Mouse (Mus musculus) lung, adult 2 months (tissue): ENCODE measurements around the gene C1rl. TPM values are rescaled to one million over a fixed set of nuclear protein-coding genes. Genes with fewer than 3 reads are reported as not detected.
"Not testable (repeated sequence)": the region's sequence is repeated elsewhere in the genome, so short reads cannot be mapped to it uniquely, and the experiment has no call there.

Experiments
- DNase-seq: peaks from one replicate; pipeline ENCODE4 v3.0.0; 2022
- H3K4me1 ChIP-seq: fragments of 200-500 bp; 2 replicates; pipeline ENCODE4 v1.6.1; 2011; ENCODE audit warnings: low read length; ENCODE audit not compliant: control insufficient read depth, insufficient read depth
- H3K4me3 ChIP-seq: fragments of 200-500 bp; replicated peaks from 2 replicates; pipeline ENCODE3; 2011; ENCODE audit warnings: low read depth, mild to moderate bottlenecking, control low read depth, low read length; ENCODE audit errors: extremely low read depth
- CTCF ChIP-seq: fragments of 200-500 bp; IDR thresholded peaks from 2 replicates; pipeline ENCODE4 v1.5.1; 2011; ENCODE audit warnings: mild to moderate bottlenecking, low read length, control low read depth; ENCODE audit not compliant: insufficient read depth
- POLR2A ChIP-seq: fragments of 200-500 bp; IDR thresholded peaks from 2 replicates; pipeline ENCODE4 v1.6.1; 2011; ENCODE audit warnings: low read depth, mild to moderate bottlenecking, control low read depth, low read length, borderline replicate concordance; ENCODE audit errors: extremely low read depth
- WGBS: fragments of 180-500 bp; shearing (Covaris S2); methylation state at CpG from one replicate; pipeline ENCODE4 v1.1.7; 2018; 5-methylcytosine and 5-hydroxymethylcytosine counted together
- polyA plus RNA-seq: library from polyadenylated mRNA; depleted of rRNA; stranded (reverse); fragments of >200 nt; gene quantifications from 2 replicates; pipeline ENCODE4 v1.2.3, GENCODE M21; 2012

C1rl gene
- polyA plus RNA-seq, 1 experiment: 5.9 TPM

GRCm38 (mm10) chr6:124472801-124473200 lies 20.1 kb upstream of the C1rl start:
- TF ChIP-seq POLR2A: no peak
- peak; percentile 83 for TF ChIP-seq CTCF
- WGBS: 35% methylated on average over 6 of the region's 6 CpGs
- H3K4me1 ChIP-seq: peaks cover 2% of the 10 kb centered on the region; the same call in 1 of the 2 replicates
- no peak overlapping the region for H3K4me3 ChIP-seq
- DNase-seq: peak; percentile 65

GRCm38 (mm10) chr6:124474621-124475020 lies 18.3 kb upstream of the C1rl start:
- Histone ChIP-seq H3K4me1 (peaks cover 8% of the 10 kb centered on the region; the same call in 1 of the 2 replicates), H3K4me3 (no peak overlapping the region)
- no peak for DNase-seq
- TF ChIP-seq POLR2A (no peak), CTCF (no peak)
- WGBS: 76% methylated on average over 11 of the region's 11 CpGs

GRCm38 (mm10) chr6:124475335-124476075 lies 17.4 kb upstream of the C1rl start:
- WGBS: 83% methylated on average over 8 of the region's 11 CpGs

GRCm38 (mm10) chr6:124476216-124476615 lies 16.7 kb upstream of the C1rl start:
- 82% methylated on average over 7 of the region's 7 CpGs for WGBS
- peaks cover 8% of the 10 kb centered on the region; the same call in 1 of the 2 replicates for H3K4me1 ChIP-seq
- no peak for TF ChIP-seq CTCF
- no peak for TF ChIP-seq POLR2A
- H3K4me3 ChIP-seq: no peak overlapping the region
- DNase-seq: no peak

More at GRCm38 (mm10) chr6:124475335-124476075, 17.4 kb upstream of the C1rl start:
- not testable (repeated sequence) for H3K4me1 ChIP-seq, DNase-seq, H3K4me3 ChIP-seq

- no peak overlapping the region for H3K4me3 ChIP-seq
- 80% methylated on average over 11 of the region's 11 CpGs for WGBS
- TF ChIP-seq CTCF (no peak), POLR2A (no peak)
- peaks cover 8% of the 10 kb centered on the region; the same call in 1 of the 2 replicates for H3K4me1 ChIP-seq
- no peak for DNase-seq
Measured at GRCm38 (mm10) chr6:124476796-124477195, 16.1 kb upstream of the C1rl start.

- no peak for TF ChIP-seq POLR2A
- no peak for TF ChIP-seq CTCF
- peaks cover 8% of the 10 kb centered on the region; the same call in 1 of the 2 replicates for H3K4me1 ChIP-seq
- no peak for DNase-seq
- no peak overlapping the region for H3K4me3 ChIP-seq
- 60% methylated on average over 5 of the region's 5 CpGs for WGBS
Measured at GRCm38 (mm10) chr6:124477221-124477655, 15.7 kb upstream of the C1rl start.

GRCm38 (mm10) chr6:124477922-124478651 lies 14.8 kb upstream of the C1rl start:
- DNase-seq: peak; percentile 46
- peaks cover 8% of the 10 kb centered on the region; the same call in 1 of the 2 replicates for H3K4me1 ChIP-seq
- H3K4me3 ChIP-seq: no peak overlapping the region
- WGBS: 24% methylated on average over 17 of the region's 17 CpGs
- no peak for TF ChIP-seq POLR2A

GRCm38 (mm10) chr6:124478874-124479572 lies 13.9 kb upstream of the C1rl start:
- TF ChIP-seq CTCF: no peak
- TF ChIP-seq POLR2A: no peak
- Histone ChIP-seq H3K4me3 (no peak overlapping the region), H3K4me1 (peaks cover 8% of the 10 kb centered on the region; the same call in 1 of the 2 replicates)
- no peak for DNase-seq
- WGBS: 78% methylated on average over 3 of the region's 3 CpGs

GRCm38 (mm10) chr6:124479573-124479930 lies 13.4 kb upstream of the C1rl start:
- H3K4me1 ChIP-seq: peaks cover 8% of the 10 kb centered on the region; the same call in 1 of the 2 replicates
- H3K4me3 ChIP-seq: no peak overlapping the region
- TF ChIP-seq POLR2A (no peak), CTCF (no peak)
- WGBS: 72% methylated on average over 3 of the region's 3 CpGs
- peak; percentile 11 for DNase-seq
